In the genomic region with DNA sequence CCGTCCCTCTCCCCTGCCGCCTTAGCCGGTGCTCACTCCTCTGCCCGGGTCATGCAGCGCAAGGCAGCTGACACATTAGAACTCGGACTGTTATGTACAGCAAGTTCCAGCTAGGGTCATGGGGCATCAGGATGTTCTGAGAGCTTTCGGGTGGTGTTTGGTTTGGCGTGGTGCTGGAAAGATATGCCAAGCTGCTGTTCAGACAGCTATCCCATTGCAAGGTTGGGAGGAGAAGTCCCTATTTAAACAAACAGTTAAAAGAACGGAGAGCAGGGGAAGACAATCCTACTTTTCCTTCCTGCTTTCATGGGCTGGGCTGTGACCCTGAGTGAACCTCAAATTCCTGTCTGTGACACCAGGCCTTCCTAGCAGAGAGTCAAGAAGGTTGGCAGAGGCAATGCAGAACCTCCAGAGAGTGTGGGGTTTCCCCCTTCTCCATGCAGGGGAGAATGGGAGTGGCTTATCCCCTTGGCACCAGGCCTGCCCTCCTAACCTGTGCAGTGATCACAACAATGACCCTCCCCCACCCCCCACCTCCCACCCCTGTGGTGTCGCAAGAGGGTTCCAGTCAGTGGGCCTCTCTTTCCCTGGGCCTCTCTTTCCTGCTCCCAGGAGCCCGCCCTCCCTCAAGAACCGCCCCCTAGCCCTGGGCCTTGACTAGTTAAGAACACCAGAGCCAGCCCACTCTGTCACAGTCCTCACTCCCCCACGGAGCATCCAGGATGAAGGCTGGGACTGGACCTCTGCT, we compare ENCODE assay signal across 9 mouse cellular contexts. TPM values are rescaled to one million over a fixed set of nuclear protein-coding genes. Genes with fewer than 3 reads are reported as not detected.
DNase-seq lines count a peak whose midpoint lies in the region; ATAC-seq and TF ChIP-seq lines count a peak whose summit lies in the region.
"Had no signal": no experiment of that assay in that cellular context is flagged by ENCODE, and none has a peak within 500 bp of the region (broad histone marks: within the 10 kb centered on the region; RNA-seq: fewer than 3 reads in every experiment).

Gene Lbp (plus strand): TSS at position 546 of the 748 bp plus-strand sequence.

- TF ChIP-seq POLR2A in kidney, adult 2 months (IDR thresholded peaks at IDR 0.05; ENCODE audit: low read depth, low read length) = no peak
- peak; percentile 41; the same call in 1 of the 2 replicates for TF ChIP-seq POLR2A in testis, adult 2 months (IDR thresholded peaks at IDR 0.05; ENCODE audit: control insufficient read depth, low read depth, low read length)

- peak; percentile 24; the same call in 1 of the 2 replicates for ATAC-seq in midbrain, embryonic 13.5 days
- no peak for ATAC-seq in midbrain, embryonic 15.5 days (replicated peaks)
- peak; percentile 79 for ATAC-seq in lung, embryonic 15.5 days (ENCODE audit: borderline replicate concordance, extremely low read depth, low FRiP score, low TSS enrichment)
- no peak for ATAC-seq in cerebellum, adult (ENCODE audit: insufficient number of reproducible peaks, low FRiP score, low TSS enrichment)

- H3K9ac ChIP-seq in midbrain, embryonic 13.5 days (replicated peaks) = no peak within 1 kb of the TSS
- no peak within 1 kb of the TSS for H3K9ac ChIP-seq in midbrain, embryonic 15.5 days
- no peak within 1 kb of the TSS for H3K9ac ChIP-seq in lung, embryonic 15.5 days
- H3K9ac ChIP-seq: midbrain, embryonic 12.5 days had no signal

- H3K36me3 ChIP-seq in midbrain, embryonic 13.5 days = no peaks in the 10 kb centered on the region
- no peaks in the 10 kb centered on the region for H3K36me3 ChIP-seq in midbrain, embryonic 15.5 days (replicated peaks)
- no peaks in the 10 kb centered on the region for H3K36me3 ChIP-seq in kidney, adult 2 months (ENCODE audit: control insufficient read depth, insufficient read depth, low read length)
- H3K36me3 ChIP-seq in lung, embryonic 15.5 days = no peaks in the 10 kb centered on the region
- H3K36me3 ChIP-seq in testis, adult 2 months (ENCODE audit: control insufficient read depth, insufficient read depth, low read length) = no peaks in the 10 kb centered on the region
- H3K36me3 ChIP-seq: midbrain, embryonic 12.5 days had no signal

- peak; percentile 23 for DNase-seq in gonadal fat pad, adult 2 months (ENCODE audit: low read depth)
- peak; percentile 68 for DNase-seq in kidney, adult 2 months
- no peak for DNase-seq in c-Kit-positive CD71-positive TER-119-positive erythroid progenitor cells, embryonic 14.5 days (ENCODE audit: low spot score)

- 50% methylated on average over 13 of the region's 13 CpGs for WGBS in midbrain, embryonic 13.5 days
- 50% methylated on average over 13 of the region's 13 CpGs for WGBS in midbrain, embryonic 15.5 days
- WGBS in kidney, adult 2 months = 23% methylated on average over 13 of the region's 13 CpGs
- WGBS in lung, embryonic 15.5 days = 14% methylated on average over 13 of the region's 13 CpGs

- no peaks in the 10 kb centered on the region for H3K9me3 ChIP-seq in midbrain, embryonic 13.5 days
- H3K9me3 ChIP-seq in midbrain, embryonic 15.5 days = no peaks in the 10 kb centered on the region
- H3K9me3 ChIP-seq in lung, embryonic 15.5 days = no peaks in the 10 kb centered on the region
- H3K9me3 ChIP-seq: midbrain, embryonic 12.5 days had no signal

- H3K4me3 ChIP-seq in midbrain, embryonic 13.5 days (replicated peaks) = no peak within 1 kb of the TSS
- no peak within 1 kb of the TSS for H3K4me3 ChIP-seq in midbrain, embryonic 15.5 days
- peak within 1 kb of the TSS; percentile 5; the same call in 1 of the 2 replicates for H3K4me3 ChIP-seq in kidney, adult 2 months (ENCODE audit: insufficient read depth, low read depth, low read length)
- peak within 1 kb of the TSS; percentile 10; the same call in 1 of the 2 replicates for H3K4me3 ChIP-seq in lung, embryonic 15.5 days
- H3K4me3 ChIP-seq in testis, adult 2 months (ENCODE audit: control insufficient read depth, low read depth, low read length) = peak within 1 kb of the TSS; percentile 21
- H3K4me3 ChIP-seq: midbrain, embryonic 12.5 days had no signal

- H3K27me3 ChIP-seq in midbrain, embryonic 13.5 days = no peaks in the 10 kb centered on the region
- no peaks in the 10 kb centered on the region for H3K27me3 ChIP-seq in midbrain, embryonic 15.5 days (replicated peaks)
- H3K27me3 ChIP-seq in kidney, adult 2 months (replicated peaks; ENCODE audit: control insufficient read depth, insufficient read depth, low read length) = no peaks in the 10 kb centered on the region
- H3K27me3 ChIP-seq in lung, embryonic 15.5 days = no peaks in the 10 kb centered on the region
- no peaks in the 10 kb centered on the region for H3K27me3 ChIP-seq in testis, adult 2 months (ENCODE audit: control insufficient read depth, insufficient read depth, low read length)
- H3K27me3 ChIP-seq: midbrain, embryonic 12.5 days had no signal

- H3K4me2 ChIP-seq in midbrain, embryonic 13.5 days (replicated peaks) = no peak within 1 kb of the TSS
- H3K4me2 ChIP-seq in midbrain, embryonic 15.5 days = no peak within 1 kb of the TSS
- H3K4me2 ChIP-seq in lung, embryonic 15.5 days = peak within 1 kb of the TSS; percentile 33
- H3K4me2 ChIP-seq: midbrain, embryonic 12.5 days had no signal

- TF ChIP-seq CTCF in kidney, adult 2 months (conservative IDR thresholded peaks at IDR 0.05; ENCODE audit: insufficient read depth, insufficient read length, low read depth, low read length) = no peak
- no peak for TF ChIP-seq CTCF in testis, adult 2 months (IDR thresholded peaks at IDR 0.05; ENCODE audit: control insufficient read depth, insufficient read depth, insufficient replicate concordance, low read depth, low read length)

- no peaks in the 10 kb centered on the region for H3K4me1 ChIP-seq in midbrain, embryonic 13.5 days (replicated peaks)
- no peaks in the 10 kb centered on the region for H3K4me1 ChIP-seq in midbrain, embryonic 15.5 days
- H3K4me1 ChIP-seq in kidney, adult 2 months (ENCODE audit: control insufficient read depth, insufficient read depth, low read length) = no peaks in the 10 kb centered on the region
- peaks cover 16% of the 10 kb centered on the region for H3K4me1 ChIP-seq in lung, embryonic 15.5 days
- H3K4me1 ChIP-seq in testis, adult 2 months (ENCODE audit: control insufficient read depth, insufficient read depth, low read length) = peaks cover 3% of the 10 kb centered on the region

- no peak within 1 kb of the TSS for H3K27ac ChIP-seq in midbrain, embryonic 13.5 days
- no peak within 1 kb of the TSS for H3K27ac ChIP-seq in midbrain, embryonic 15.5 days
- 0 out of 2 replicates have a peak within 1 kb of the TSS, but pooled peaks have one; percentile 19 for H3K27ac ChIP-seq in kidney, adult 2 months (ENCODE audit: insufficient read depth, low read depth, low read length)
- peak within 1 kb of the TSS; percentile 70 for H3K27ac ChIP-seq in lung, embryonic 15.5 days
- H3K27ac ChIP-seq in testis, adult 2 months (ENCODE audit: control insufficient read depth, insufficient read depth, low read depth, low read length) = peak within 1 kb of the TSS; percentile 50
- H3K27ac ChIP-seq: midbrain, embryonic 12.5 days had no signal

RNA-seq across cellular contexts. Expression of gene Lbp, which starts in this region (rescaled TPM):
- polyA plus RNA-seq in midbrain, embryonic 13.5 days (2015; fragmentation: Nextera tagmentation; extraction: Ambion mirVana) = 1.4 and 2.1 TPM in 2 replicates
- 4.8 and 4.9 TPM in 2 replicates for polyA plus RNA-seq in midbrain, embryonic 15.5 days (2015; fragmentation: Nextera tagmentation; extraction: Ambion mirVana)
- polyA plus RNA-seq in gonadal fat pad, adult 2 months (2012; rRNA removed) = 177 and 360 TPM in 2 replicates
- 19.8 and 27.2 TPM in 2 replicates for polyA plus RNA-seq in kidney, adult 2 months (2012; rRNA removed)
- polyA plus RNA-seq in lung, embryonic 15.5 days (2015; fragmentation: Nextera tagmentation; extraction: Ambion mirVana) = 11.5 and 14.2 TPM in 2 replicates
- polyA plus RNA-seq in testis, adult 2 months (2012; rRNA removed) = 14.9 and 17.2 TPM in 2 replicates

Comparison
In these comparisons a context has a peak if more than half of its experiments do, and no peak if none do; other contexts are left out.
1. ATAC-seq: peak in midbrain, embryonic 13.5 days (single experiment) and lung, embryonic 15.5 days (single experiment); none in midbrain, embryonic 15.5 days (single experiment) and cerebellum, adult (single experiment).
2. H3K27ac ChIP-seq: peak in kidney, adult 2 months (single experiment), lung, embryonic 15.5 days (single experiment) and testis, adult 2 months (single experiment); none in midbrain, embryonic 13.5 days (single experiment) and midbrain, embryonic 15.5 days (single experiment).
3. H3K4me3 ChIP-seq: peak in kidney, adult 2 months (single experiment), lung, embryonic 15.5 days (single experiment) and testis, adult 2 months (single experiment); none in midbrain, embryonic 13.5 days (single experiment) and midbrain, embryonic 15.5 days (single experiment).